Mouse (Mus musculus): ENCODE results near the gene Gpank1.

- TF ChIP-seq CTCF (IDR thresholded peaks at IDR 0.05; ENCODE audit: extremely low read depth, insufficient read length, insufficient replicate concordance, low read depth, low read length) (no peak), POLR2A (IDR thresholded peaks at IDR 0.05; ENCODE audit: low read depth, low read length) (no peak)
Measured at GRCm38 (mm10) chr17:35094475-35095365, 26.5 kb upstream of the Gpank1 start.
